8 mouse cellular contexts compared by ENCODE assay signal in the genomic region with DNA sequence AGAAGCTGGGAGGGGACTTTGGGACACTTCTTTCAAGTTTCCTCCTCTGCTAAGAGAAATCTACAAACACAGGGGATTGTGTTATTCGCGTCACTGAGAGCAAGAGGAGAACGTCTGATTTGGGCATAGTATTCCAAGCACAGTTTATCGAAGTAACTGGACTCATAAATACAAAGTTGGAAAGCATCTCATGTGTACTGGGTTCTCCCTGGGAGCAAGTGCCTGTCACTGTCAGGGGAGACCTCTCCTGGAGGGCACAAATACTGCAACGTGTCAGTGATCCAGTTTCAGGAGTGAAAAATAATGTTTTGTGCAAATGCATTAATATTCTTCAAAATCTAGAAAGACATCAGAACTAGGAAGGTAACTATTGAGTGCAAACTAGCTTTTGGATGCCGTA. TPM values are rescaled to one million over a fixed set of nuclear protein-coding genes. Genes with fewer than 3 reads are reported as not detected.
DNase-seq lines count a peak whose midpoint lies in the region; ATAC-seq and TF ChIP-seq lines count a peak whose summit lies in the region.

No protein-coding gene starts in this region.

- no peaks in the 10 kb centered on the region for H3K9me3 ChIP-seq in MEL (replicated peaks; ENCODE audit: insufficient read depth, low read length)
- H3K9me3 ChIP-seq in embryonic facial prominence, embryonic 11.5 days (replicated peaks; ENCODE audit: control insufficient read depth, low read length) = no peaks in the 10 kb centered on the region
- no peaks in the 10 kb centered on the region for H3K9me3 ChIP-seq in heart, postnatal 0 days (replicated peaks; ENCODE audit: control insufficient read depth, low read length)

- ATAC-seq in embryonic facial prominence, embryonic 11.5 days (replicated peaks; ENCODE audit: insufficient number of reproducible peaks, low FRiP score, low TSS enrichment, low read depth) = no peak
- ATAC-seq in heart, postnatal 0 days (ENCODE audit: insufficient read depth, low read depth) = peak; percentile 57; the same call in 1 of the 2 replicates
- peak; percentile 84 for ATAC-seq in megakaryocyte-erythroid progenitor cell, adult 5-6 weeks (replicated peaks; ENCODE audit: low FRiP score, low TSS enrichment, poor library complexity, severe bottlenecking)

- peak overlapping the region; percentile 41 for H3K4me3 ChIP-seq in left cerebral cortex, adult 2 months
- H3K4me3 ChIP-seq in MEL (ENCODE audit: control insufficient read depth in 1 of 2, insufficient read depth in 1 of 2, low read depth in 2 of 2, low read length in 2 of 2) = peak overlapping the region; percentile 33 to 49; a peak in 3 of 4 replicates
- H3K4me3 ChIP-seq in embryonic facial prominence, embryonic 11.5 days (ENCODE audit: low read depth, low read length) = peak overlapping the region; percentile 48
- H3K4me3 ChIP-seq in heart, postnatal 0 days (ENCODE audit: low read depth, low read length) = peak overlapping the region; percentile 66

- intact Hi-C loops in left cerebral cortex, adult 2 months (cut with DNase I) = loop anchor here (1.0 to 10.0 kb wide), 5 partner anchors 131 to 567 kb away; a partner anchor contains a TSS
- intact Hi-C loops in left cerebral cortex, postnatal 14 days (cut with DNase I) = loop anchor here (5.0 to 10.0 kb wide), 3 partner anchors 132 to 570 kb away; no protein-coding TSS in a partner anchor

- whole genome bisulfite sequencing in embryonic facial prominence, embryonic 11.5 days = 27% methylated on average over 6 of the region's 6 CpGs
- 16% methylated on average over 6 of the region's 6 CpGs for WGBS in heart, postnatal 0 days

- H3K4me1 ChIP-seq in MEL (ENCODE audit: control insufficient read depth in 1 of 2, insufficient read depth in 2 of 2, low read length in 2 of 2) = peaks cover 0 to 13% of the 10 kb centered on the region in 2 experiments; a peak in 2 of 4 replicates
- no peaks in the 10 kb centered on the region for H3K4me1 ChIP-seq in embryonic facial prominence, embryonic 11.5 days (ENCODE audit: control insufficient read depth, insufficient read depth, low read length)
- H3K4me1 ChIP-seq in heart, postnatal 0 days (ENCODE audit: control insufficient read depth, insufficient read depth) = 0 out of 2 replicates have a peak, but pooled peaks cover under 1% of the 10 kb centered on the region

- TF ChIP-seq CTCF in left cerebral cortex, adult 2 months (IDR thresholded peaks at IDR 0.05) = peak; percentile 53
- peak; percentile 44 to 54 (median 45) for TF ChIP-seq CTCF in MEL (IDR thresholded peaks at IDR 0.05 in 2 of 3, conservative IDR thresholded peaks at IDR 0.05 in 1 of 3; ENCODE audit: control insufficient read depth in 1 of 3, insufficient read depth in 1 of 3, low read depth in 2 of 3, low read length in 3 of 3, poor library complexity in 1 of 3, severe bottlenecking in 1 of 3)
- peak; percentile 75 for TF ChIP-seq CTCF in heart, postnatal 0 days (IDR thresholded peaks at IDR 0.05; ENCODE audit: low read depth)

- peaks cover 0 to 2% of the 10 kb centered on the region in 2 experiments; a peak in 2 of 4 replicates for H3K36me3 ChIP-seq in MEL (ENCODE audit: control insufficient read depth in 1 of 2, insufficient read depth in 2 of 2, low read length in 2 of 2)
- no peaks in the 10 kb centered on the region for H3K36me3 ChIP-seq in embryonic facial prominence, embryonic 11.5 days (replicated peaks; ENCODE audit: control insufficient read depth, insufficient read depth, low read depth, low read length)
- no peaks in the 10 kb centered on the region for H3K36me3 ChIP-seq in heart, postnatal 0 days (replicated peaks; ENCODE audit: control insufficient read depth, insufficient read depth, low read length)

- no peak overlapping the region for H3K27ac ChIP-seq in left cerebral cortex, adult 2 months
- H3K27ac ChIP-seq in MEL (ENCODE audit: control insufficient read depth, low read depth, low read length) = no peak overlapping the region
- no peak overlapping the region for H3K27ac ChIP-seq in embryonic facial prominence, embryonic 11.5 days (replicated peaks; ENCODE audit: low read depth, low read length)
- H3K27ac ChIP-seq in heart, postnatal 0 days (ENCODE audit: low read depth) = no peak overlapping the region

- TF ChIP-seq RAD21 in MEL (IDR thresholded peaks at IDR 0.05; ENCODE audit: low read depth, low read length) = peak; percentile 52

- no peak for TF ChIP-seq EP300 in MEL (IDR thresholded peaks at IDR 0.05; ENCODE audit: low read depth in 1 of 2, low read length in 2 of 2)
- no peak for TF ChIP-seq EP300 in heart, postnatal 0 days (IDR thresholded peaks at IDR 0.05; ENCODE audit: low read depth)

- peak overlapping the region; percentile 91 for H3K4me2 ChIP-seq in embryonic facial prominence, embryonic 11.5 days (ENCODE audit: low read depth, low read length)
- peak overlapping the region; percentile 91 for H3K4me2 ChIP-seq in heart, postnatal 0 days (ENCODE audit: low read depth, low read length)

- no peak for DNase-seq in left cerebral cortex, adult 2 months (ENCODE audit: extremely low spot score in 1 of 2, low spot score in 2 of 2)
- no peak for DNase-seq in left cerebral cortex, postnatal 14 days (ENCODE audit: low spot score in 2 of 2)
- DNase-seq in MEL (ENCODE audit: low read depth, low spot score) = peak; percentile 44
- DNase-seq in embryonic facial prominence, embryonic 11.5 days (ENCODE audit: low spot score) = peak; percentile 58
- DNase-seq in heart, postnatal 0 days (ENCODE audit: low spot score) = peak; percentile 77
- DNase-seq in layer of hippocampus, adult 9-10 months (ENCODE audit: low spot score) = peak; percentile 16
- no peak for DNase-seq in right cerebral cortex, postnatal 14 days

- TF ChIP-seq POLR2A in MEL (IDR thresholded peaks at IDR 0.05; ENCODE audit: control insufficient read depth in 1 of 2, insufficient read depth in 1 of 2, low read depth in 1 of 2, low read length in 2 of 2, poor library complexity in 1 of 2) = no peak

- H3K27me3 ChIP-seq in MEL (ENCODE audit: control insufficient read depth in 1 of 2, insufficient read depth in 2 of 2, low read length in 2 of 2) = peaks cover 2 to 4% of the 10 kb centered on the region in 2 experiments; a peak in 3 of 4 replicates
- H3K27me3 ChIP-seq in embryonic facial prominence, embryonic 11.5 days (ENCODE audit: control insufficient read depth, insufficient read depth, low read length) = no peaks in the 10 kb centered on the region
- no peaks in the 10 kb centered on the region for H3K27me3 ChIP-seq in heart, postnatal 0 days (ENCODE audit: control insufficient read depth, insufficient read depth, low read length)

- H3K79me2 ChIP-seq in MEL (ENCODE audit: control insufficient read depth, insufficient read depth, low read length, poor library complexity) = no peaks in the 10 kb centered on the region

- peak overlapping the region; percentile 38 for H3K9ac ChIP-seq in MEL (ENCODE audit: control insufficient read depth, low read depth, low read length, poor library complexity, severe bottlenecking)
- peak overlapping the region; percentile 68 for H3K9ac ChIP-seq in embryonic facial prominence, embryonic 11.5 days (replicated peaks; ENCODE audit: low read length)
- peak overlapping the region; percentile 49; the same call in 1 of the 2 replicates for H3K9ac ChIP-seq in heart, postnatal 0 days (replicated peaks; ENCODE audit: low read depth, low read length)

TF ChIP-seq in MEL, 35 proteins besides CTCF, POLR2A, EP300 and RAD21:
- no peak for TF ChIP-seq JUND (IDR thresholded peaks at IDR 0.05; ENCODE audit: low read depth, low read length)
- peak; percentile 58 for TF ChIP-seq SMC3 (IDR thresholded peaks at IDR 0.05; ENCODE audit: low read depth, low read length)
TF ChIP-seq in MEL: peak in this region for 1.

RNA-seq across cellular contexts. Expression of a gene that starts 27.9 kb away (rescaled TPM):
- under 1 TPM in 1 of 2 experiments, not detected in 1; 0.14 TPM for total RNA-seq in left cerebral cortex, adult 2 months (2021)
- under 1 TPM in 1 of 2 experiments, not detected in 1; 0.27 TPM for total RNA-seq in left cerebral cortex, postnatal 14 days (2021)
- not detected in 2 replicates for total RNA-seq in MEL (2012; rRNA removed)
- not detected for polyA plus RNA-seq in MEL (2012; ENCODE audit: insufficient read depth in 1 of 2, insufficient read length in 2 of 2, low read depth in 1 of 2, low replicate concordance in 2 of 2, missing spikeins in 1 of 2)
- not detected in 2 replicates for polyA plus RNA-seq in embryonic facial prominence, embryonic 11.5 days (2014; fragmentation: Nextera tagmentation; extraction: Ambion mirVana)
- total RNA-seq in heart, postnatal 0 days (2014; rRNA removed; ENCODE audit: low replicate concordance) = not detected in 2 replicates
- polyA plus RNA-seq in heart, postnatal 0 days (2015; fragmentation: Nextera tagmentation; extraction: Ambion mirVana) = not detected in 2 replicates
- not detected in 2 replicates for total RNA-seq in megakaryocyte-erythroid progenitor cell, adult 5-6 weeks (2014; fragmentation: Nextera tagmentation)
- not detected in 2 replicates for total RNA-seq in megakaryocyte-erythroid progenitor cell, adult 5-6 weeks (2017)

Comparison
In these comparisons a context has a peak if more than half of its experiments do, and no peak if none do; other contexts are left out.
1. DNase-seq: peak in MEL (single experiment), embryonic facial prominence, embryonic 11.5 days (single experiment), heart, postnatal 0 days (single experiment) and layer of hippocampus, adult 9-10 months (single experiment); none in left cerebral cortex, adult 2 months (0 of 2), left cerebral cortex, postnatal 14 days (0 of 2) and right cerebral cortex, postnatal 14 days (single experiment).
2. Peak in every context shown above with its lines, with median percentiles within 50 percentile points of each other: H3K4me3 ChIP-seq, CTCF ChIP-seq and H3K9ac ChIP-seq.